Mouse (Mus musculus): ENCODE results near the gene Elmo2.

Gene Elmo2

DNA sequence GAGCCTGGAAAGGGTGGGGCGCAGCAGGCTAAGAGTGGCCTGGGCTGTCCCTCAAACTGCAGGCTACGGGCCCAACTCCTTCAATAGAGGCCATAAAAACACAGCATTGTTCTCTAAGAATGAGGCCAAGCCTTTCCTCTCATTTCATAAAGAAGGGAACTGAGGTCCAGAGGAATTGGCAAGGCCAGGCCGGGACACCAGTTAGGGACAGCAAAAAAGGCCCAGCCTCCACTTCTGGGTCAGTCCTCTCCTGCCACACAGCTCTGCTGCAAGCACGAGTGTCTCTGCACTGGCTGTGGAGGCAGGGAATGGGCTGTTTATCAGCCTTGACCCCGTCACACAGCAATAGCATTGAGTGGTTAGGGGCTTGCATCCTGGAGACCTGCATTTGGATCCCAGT lies 2.8 kb downstream of the Elmo2 start:
- peak; percentile 35 for DNase-seq (ENCODE audit: inconsistent ontology term)

GRCm38 (mm10) chr2:165321981-165322735 lies 4.1 kb downstream of the Elmo2 start:
- no peak for DNase-seq (ENCODE audit: inconsistent ontology term)

GRCm38 (mm10) chr2:165321381-165321888 lies 4.8 kb downstream of the Elmo2 start:
- DNase-seq (ENCODE audit: inconsistent ontology term) = peak; percentile 35

GRCm38 (mm10) chr2:165320531-165321150 lies 5.6 kb downstream of the Elmo2 start:
- DNase-seq (ENCODE audit: inconsistent ontology term) = peak; percentile 66

DNA sequence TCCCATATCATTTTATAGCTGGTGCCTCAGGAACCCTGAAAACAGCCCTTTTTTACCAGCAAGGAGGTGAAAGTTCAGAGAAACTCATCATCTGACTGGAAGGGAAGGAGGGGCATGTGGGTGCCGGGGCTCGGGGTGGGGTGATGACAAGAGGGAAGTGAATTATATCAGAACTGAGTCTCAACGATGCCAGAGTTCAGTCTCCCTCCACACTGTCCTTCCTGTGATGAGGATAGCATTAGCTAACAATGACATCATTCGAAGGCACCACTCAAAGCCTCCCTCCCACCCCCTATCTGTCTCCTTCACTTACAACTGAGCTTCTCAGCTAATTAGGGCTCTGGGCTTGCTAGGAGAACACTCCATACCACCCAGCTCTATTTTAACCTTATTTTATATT lies 6.8 kb downstream of the Elmo2 start:
- no peak for DNase-seq (ENCODE audit: inconsistent ontology term)

GRCm38 (mm10) chr2:165318941-165319340 lies 7.3 kb downstream of the Elmo2 start:
- DNase-seq (ENCODE audit: inconsistent ontology term) = no peak

- no peak for DNase-seq (ENCODE audit: inconsistent ontology term)
Observed at GRCm38 (mm10) chr2:165317621-165318263, 8.5 kb downstream of the Elmo2 start.

GRCm38 (mm10) chr2:165316837-165317473 lies 9.3 kb downstream of the Elmo2 start:
- DNase-seq (ENCODE audit: inconsistent ontology term) = peak; percentile 83

GRCm38 (mm10) chr2:165316204-165316603 lies 10.1 kb downstream of the Elmo2 start:
- no peak for DNase-seq (ENCODE audit: inconsistent ontology term)

DNA sequence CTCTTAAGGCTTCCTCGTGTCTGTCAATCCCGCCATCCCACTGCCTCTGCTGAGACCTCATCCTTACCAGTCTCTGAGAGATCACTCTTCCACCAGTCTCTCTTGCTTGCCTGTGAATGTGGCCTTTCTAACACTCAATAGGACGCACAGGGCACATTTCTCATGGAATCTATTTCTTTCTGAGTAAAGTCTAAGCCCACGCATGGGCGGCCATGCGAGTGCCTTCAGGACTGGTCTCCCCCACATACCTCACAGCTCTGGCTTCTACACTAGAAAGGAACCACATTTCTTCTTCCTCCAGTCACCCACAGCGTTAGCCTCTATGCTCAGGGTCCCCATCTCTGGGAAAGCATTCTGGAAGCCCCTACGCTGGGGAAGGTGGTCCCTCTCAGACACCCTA lies 12.1 kb downstream of the Elmo2 start:
- DNase-seq (ENCODE audit: inconsistent ontology term) = peak; percentile 27

GRCm38 (mm10) chr2:165312381-165312780 lies 13.9 kb downstream of the Elmo2 start:
- DNase-seq (ENCODE audit: inconsistent ontology term) = no peak

DNA sequence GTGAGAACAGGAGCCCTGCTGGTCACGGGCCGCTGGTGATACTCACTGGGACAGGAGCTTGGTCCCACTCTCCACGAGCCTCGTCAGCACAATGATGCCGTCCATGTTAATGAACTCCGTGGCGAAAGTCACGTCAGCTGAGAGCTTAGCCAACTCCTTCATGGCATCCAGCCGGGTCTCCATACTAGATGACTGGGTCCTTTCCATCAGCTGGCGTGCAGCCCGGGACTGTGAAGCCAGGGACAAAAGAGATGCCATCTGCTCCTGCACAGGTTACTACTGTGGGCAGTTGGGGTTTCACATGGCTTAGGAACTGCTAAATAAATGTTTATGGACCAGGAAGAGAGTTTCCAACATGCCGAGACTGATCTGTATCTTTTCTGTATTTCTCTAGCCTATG lies 14.7 kb downstream of the Elmo2 start:
- peak; percentile 89 for DNase-seq (ENCODE audit: inconsistent ontology term)

GRCm38 (mm10) chr2:165310818-165311425 lies 15.4 kb downstream of the Elmo2 start:
- DNase-seq (ENCODE audit: inconsistent ontology term) = no peak

DNA sequence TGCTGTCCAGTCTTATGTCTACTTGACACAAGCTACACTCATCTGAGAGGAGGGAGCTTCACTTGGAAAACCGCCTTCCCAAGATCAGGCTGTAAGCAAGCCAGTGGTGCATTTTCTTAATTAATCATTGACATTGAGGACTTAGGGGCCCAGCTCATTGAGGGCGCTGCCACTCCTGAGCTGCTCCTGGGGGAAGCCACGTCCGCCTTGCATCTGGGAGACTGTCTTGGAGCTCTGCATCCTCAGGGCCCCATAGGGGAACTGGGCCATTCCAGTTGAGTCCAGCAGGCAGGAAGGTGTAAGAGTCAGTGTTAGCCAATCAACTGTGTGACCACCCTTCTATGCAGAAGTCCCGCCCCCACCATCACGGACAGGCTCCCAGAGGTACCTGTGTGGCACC lies 18.5 kb downstream of the Elmo2 start:
- no peak for DNase-seq (ENCODE audit: inconsistent ontology term)

GRCm38 (mm10) chr2:165305438-165305837 lies 20.8 kb downstream of the Elmo2 start:
- DNase-seq (ENCODE audit: inconsistent ontology term) = no peak

GRCm38 (mm10) chr2:165304819-165305218 lies 21.5 kb downstream of the Elmo2 start:
- no peak for DNase-seq (ENCODE audit: inconsistent ontology term)

DNA sequence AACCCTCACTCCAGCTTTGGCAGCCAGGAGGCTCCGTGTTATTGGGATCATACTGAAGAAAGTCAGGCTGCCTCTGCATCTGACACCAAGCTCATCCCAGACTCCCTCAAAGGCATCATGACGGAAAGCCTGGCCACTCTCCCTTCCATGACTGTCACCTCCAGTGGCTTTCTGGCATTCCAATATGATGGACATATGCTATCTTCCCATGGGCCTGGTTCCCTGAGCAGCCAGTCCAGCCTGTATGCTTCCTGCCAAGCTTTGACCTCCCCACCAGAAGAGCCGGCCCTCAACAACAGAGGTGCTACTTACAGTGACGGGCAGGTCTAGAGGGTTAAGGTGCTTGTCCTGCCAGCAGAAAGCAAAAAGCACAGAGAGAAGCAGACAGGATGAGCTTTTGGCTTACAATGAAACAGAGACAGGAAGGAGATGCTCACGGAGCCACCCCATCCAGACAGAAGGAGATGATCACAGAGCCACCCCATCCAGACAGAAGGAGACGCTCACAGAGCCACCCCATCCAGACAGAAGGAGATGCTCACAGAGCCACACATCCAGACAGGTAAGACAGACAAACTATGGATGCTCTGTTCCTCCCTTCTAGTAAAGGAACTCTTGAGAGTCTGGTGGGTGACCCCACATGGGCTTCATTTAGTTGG lies 22.8 kb downstream of the Elmo2 start:
- DNase-seq (ENCODE audit: inconsistent ontology term) = no peak

GRCm38 (mm10) chr2:165301409-165301808 lies 24.9 kb downstream of the Elmo2 start:
- DNase-seq (ENCODE audit: inconsistent ontology term) = no peak

DNA sequence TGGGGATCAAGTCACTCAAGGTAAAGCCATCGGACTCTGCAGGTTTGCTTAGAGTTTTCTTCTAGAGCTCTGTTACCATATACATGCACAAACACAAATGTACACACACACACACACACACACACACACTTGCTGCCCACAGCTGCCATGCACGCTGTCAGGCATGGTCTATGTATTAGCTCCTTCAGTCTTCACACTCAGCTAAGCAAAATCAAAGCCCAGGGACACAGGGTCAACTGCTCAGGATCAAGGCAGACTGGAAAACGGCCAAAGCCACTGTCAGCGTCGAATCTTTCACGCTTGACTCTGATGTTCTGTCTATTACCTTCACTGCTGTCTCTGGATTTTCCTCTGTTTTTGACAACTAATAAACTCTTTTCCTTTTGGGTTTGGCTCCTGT lies 25.4 kb downstream of the Elmo2 start:
- DNase-seq (ENCODE audit: inconsistent ontology term) = peak; percentile 48

- DNase-seq (ENCODE audit: inconsistent ontology term) = no peak
Observed at GRCm38 (mm10) chr2:165300424-165300823, 25.9 kb downstream of the Elmo2 start.

DNA sequence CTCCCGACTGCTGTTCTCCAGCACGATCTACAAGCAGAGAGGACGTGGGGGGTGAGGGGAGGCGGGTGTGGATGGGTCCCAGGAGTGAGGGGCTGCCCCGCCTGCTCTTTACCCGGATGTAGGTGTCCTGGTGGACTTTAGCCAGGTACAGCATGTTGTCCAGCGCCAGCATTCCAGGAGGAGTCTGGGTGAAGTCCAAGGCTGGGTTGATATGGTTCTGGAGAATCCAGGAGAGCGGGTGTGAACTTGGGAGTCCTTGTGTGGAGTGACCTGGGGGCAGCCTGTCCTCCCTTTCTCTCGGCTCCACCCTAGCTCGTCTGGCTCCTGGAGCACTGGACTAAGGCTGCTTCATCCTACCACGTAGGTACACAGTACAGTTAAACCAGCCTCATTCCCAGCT lies 28.9 kb downstream of the Elmo2 start:
- DNase-seq (ENCODE audit: inconsistent ontology term) = no peak
